Mouse (Mus musculus) intestine, postnatal 0 days (tissue): Measurements from ENCODE around the gene Shank2. TPM values are rescaled to one million over a fixed set of nuclear protein-coding genes. Genes with fewer than 3 reads are reported as not detected.

ENCODE experiments used
- ATAC-seq: fragments of 200-750 bp; cut with Nextera tagmentation; 2 replicates; pipeline ENCODE4 v1.8.0; 2017; ENCODE audit warnings: mild to moderate bottlenecking, moderate TSS enrichment, moderate library complexity
- H3K27ac ChIP-seq: fragments of 300-500 bp; sonication (generic); 2 replicates; pipeline ENCODE4 v1.5.1; 2014; ENCODE audit warnings: mild to moderate bottlenecking, low read depth, low read length, moderate library complexity
- H3K27me3 ChIP-seq: fragments of 300-500 bp; sonication (generic); replicated peaks from 2 replicates; pipeline ENCODE4 v1.6.1; 2014; ENCODE audit warnings: low read length, mixed read lengths; ENCODE audit not compliant: control insufficient read depth, insufficient read depth
- H3K36me3 ChIP-seq: fragments of 300-500 bp; sonication (generic); 2 replicates; pipeline ENCODE4 v1.6.1; 2014; ENCODE audit warnings: mild to moderate bottlenecking, moderate library complexity; ENCODE audit not compliant: control insufficient read depth, insufficient read depth
- H3K4me1 ChIP-seq: fragments of 300-500 bp; sonication (generic); replicated peaks from 2 replicates; pipeline ENCODE4 v1.6.1; 2014; ENCODE audit warnings: antibody characterized with exemption, low read length, mixed read lengths; ENCODE audit not compliant: control insufficient read depth, insufficient read depth
- H3K4me2 ChIP-seq: fragments of 300-500 bp; sonication (generic); replicated peaks from 2 replicates; pipeline ENCODE4 v1.6.1; 2014; ENCODE audit warnings: low read depth, mild to moderate bottlenecking, moderate library complexity
- H3K4me3 ChIP-seq: fragments of 300-500 bp; sonication (generic); 2 replicates; pipeline ENCODE4 v1.5.1; 2014; ENCODE audit warnings: low read depth, low read length
- H3K9ac ChIP-seq: fragments of 300-500 bp; sonication (generic); 2 replicates; pipeline ENCODE4 v1.6.1; 2014; ENCODE audit warnings: mild to moderate bottlenecking, low read depth, low read length
- H3K9me3 ChIP-seq: fragments of 300-500 bp; sonication (generic); 2 replicates; pipeline ENCODE4 v1.6.1; 2016; ENCODE audit warnings: mixed run types; ENCODE audit not compliant: control insufficient read depth
- CTCF ChIP-seq: sonication (generic); IDR thresholded peaks from 2 replicates; pipeline ENCODE4 v1.5.1; 2016; ENCODE audit warnings: low read depth, mild to moderate bottlenecking, control low read depth, antibody characterized with exemption, moderate library complexity
- WGBS: fragments of 180-500 bp; shearing (Covaris S2); extraction: QIAGEN DNeasy Blood & Tissue Kit; methylation state at CpG from one replicate; pipeline ENCODE4 v1.1.7; 2014; 5-methylcytosine and 5-hydroxymethylcytosine counted together
- polyA plus RNA-seq: library from polyadenylated mRNA; unstranded; fragments of >200 nt; fragmentation: Nextera tagmentation; extraction: Ambion mirVana; gene quantifications from 2 replicates; pipeline ENCODE4 v1.2.1, GENCODE M21; 2015

The Shank2 gene
- polyA plus RNA-seq, 1 experiment from 2014 or later = 0.74 TPM

- WGBS = 75% methylated on average over 22 of the region's 22 CpGs
- no peaks in the 10 kb centered on the region for H3K36me3 ChIP-seq
- TF ChIP-seq CTCF = no peak
- no peaks in the 10 kb centered on the region for H3K9me3 ChIP-seq
- no peak overlapping the region for H3K4me3 ChIP-seq
- H3K27ac ChIP-seq = no peak overlapping the region
- H3K27me3 ChIP-seq = no peaks in the 10 kb centered on the region
- H3K4me1 ChIP-seq = no peaks in the 10 kb centered on the region
- H3K9ac ChIP-seq = no peak overlapping the region
- no peak for ATAC-seq
- H3K4me2 ChIP-seq = no peak overlapping the region
Observed at GRCm38 (mm10) chr7:144132699-144133387, 131.1 kb downstream of the Shank2 start.

GRCm38 (mm10) chr7:144133388-144133998 is 131.8 kb downstream of the Shank2 start:
- H3K4me2 ChIP-seq = no peak overlapping the region
- 69% methylated on average over 9 of the region's 9 CpGs for WGBS
- no peak overlapping the region for H3K9ac ChIP-seq
- no peaks in the 10 kb centered on the region for H3K4me1 ChIP-seq
- no peak for ATAC-seq
- no peak for TF ChIP-seq CTCF
- no peak overlapping the region for H3K27ac ChIP-seq
- H3K27me3 ChIP-seq = no peaks in the 10 kb centered on the region
- H3K36me3 ChIP-seq = no peaks in the 10 kb centered on the region
- H3K4me3 ChIP-seq = no peak overlapping the region
- H3K9me3 ChIP-seq = no peaks in the 10 kb centered on the region

- Histone ChIP-seq H3K36me3 (no peaks in the 10 kb centered on the region), H3K27me3 (no peaks in the 10 kb centered on the region), H3K9ac (no peak overlapping the region), H3K4me3 (no peak overlapping the region), H3K9me3 (no peaks in the 10 kb centered on the region), H3K4me1 (no peaks in the 10 kb centered on the region), H3K4me2 (no peak overlapping the region), H3K27ac (no peak overlapping the region)
- WGBS = 89% methylated on average over 11 of the region's 11 CpGs
- TF ChIP-seq CTCF = no peak
- no peak for ATAC-seq
Observed at GRCm38 (mm10) chr7:144134699-144135098, 133.0 kb downstream of the Shank2 start.

GRCm38 (mm10) chr7:144137827-144138226 is 136.1 kb downstream of the Shank2 start:
- H3K36me3 ChIP-seq = no peaks in the 10 kb centered on the region
- H3K4me1 ChIP-seq = no peaks in the 10 kb centered on the region
- H3K4me2 ChIP-seq = no peak overlapping the region
- H3K4me3 ChIP-seq = no peak overlapping the region
- no peak overlapping the region for H3K9ac ChIP-seq
- no peak overlapping the region for H3K27ac ChIP-seq
- H3K9me3 ChIP-seq = no peaks in the 10 kb centered on the region
- 53% methylated on average over 2 of the region's 2 CpGs for WGBS
- H3K27me3 ChIP-seq = no peaks in the 10 kb centered on the region
- TF ChIP-seq CTCF = no peak
- no peak for ATAC-seq

GRCm38 (mm10) chr7:144138476-144138875 is 136.7 kb downstream of the Shank2 start:
- no peak overlapping the region for H3K27ac ChIP-seq
- TF ChIP-seq CTCF = no peak
- H3K4me2 ChIP-seq = no peak overlapping the region
- H3K4me3 ChIP-seq = no peak overlapping the region
- H3K9me3 ChIP-seq = no peaks in the 10 kb centered on the region
- H3K4me1 ChIP-seq = no peaks in the 10 kb centered on the region
- ATAC-seq = no peak
- no peaks in the 10 kb centered on the region for H3K36me3 ChIP-seq
- no peak overlapping the region for H3K9ac ChIP-seq
- WGBS = 64% methylated on average over 2 of the region's 2 CpGs
- no peaks in the 10 kb centered on the region for H3K27me3 ChIP-seq

GRCm38 (mm10) chr7:144139691-144140090 is 138.0 kb downstream of the Shank2 start:
- no peak for TF ChIP-seq CTCF
- no peaks in the 10 kb centered on the region for H3K9me3 ChIP-seq
- WGBS = 85% methylated on average over 2 of the region's 2 CpGs
- H3K4me3 ChIP-seq = no peak overlapping the region
- H3K27ac ChIP-seq = no peak overlapping the region
- no peak overlapping the region for H3K9ac ChIP-seq
- H3K27me3 ChIP-seq = no peaks in the 10 kb centered on the region
- H3K4me2 ChIP-seq = no peak overlapping the region
- ATAC-seq = no peak
- no peaks in the 10 kb centered on the region for H3K36me3 ChIP-seq
- no peaks in the 10 kb centered on the region for H3K4me1 ChIP-seq
